Mouse (Mus musculus) heart, postnatal 4 days (tissue): ENCODE results near the gene Itpkb. TPM values are rescaled to one million over a fixed set of nuclear protein-coding genes. Genes with fewer than 3 reads are reported as not detected.
"Not testable (repeated sequence)": the region's sequence is repeated elsewhere in the genome, so short reads cannot be mapped to it uniquely, and the experiment has no call there.

Experiments used
- DNase-seq: peaks from one replicate; pipeline ENCODE4 v3.0.0; 2021
- total RNA-seq, 2 experiments: library from RNA; stranded (reverse); gene quantifications; 2 replicates each; pipeline ENCODE4 v1.2.3; 2021

The Itpkb gene
- total RNA-seq, 2 experiments from 2014 or later, result 62.2 to 67.2 TPM

GRCm38 (mm10) chr1:180370858-180371652, 40.8 kb downstream of the Itpkb start:
- no peak for DNase-seq

GRCm38 (mm10) chr1:180372258-180372657, 42.0 kb downstream of the Itpkb start:
- DNase-seq, result not testable (repeated sequence)

GRCm38 (mm10) chr1:180376598-180376997, 46.3 kb downstream of the Itpkb start:
- DNase-seq, result no peak

- DNase-seq, result no peak
These were observed 49.3 kb downstream of the Itpkb start for GRCm38 (mm10) chr1:180379559-180379958.

GRCm38 (mm10) chr1:180382358-180382757, 52.1 kb downstream of the Itpkb start:
- peak; percentile 51 for DNase-seq

GRCm38 (mm10) chr1:180383884-180384283, 53.6 kb downstream of the Itpkb start:
- no peak for DNase-seq

- DNase-seq, result no peak
These were observed 54.2 kb downstream of the Itpkb start for GRCm38 (mm10) chr1:180384486-180384885.

GRCm38 (mm10) chr1:180385308-180385707, 55.0 kb downstream of the Itpkb start:
- DNase-seq, result no peak

GRCm38 (mm10) chr1:180386951-180387749, 56.9 kb downstream of the Itpkb start:
- peak; percentile 99 for DNase-seq

- DNase-seq, result no peak
These were observed 57.6 kb downstream of the Itpkb start for GRCm38 (mm10) chr1:180387750-180388480.

- no peak for DNase-seq
These were observed 58.2 kb downstream of the Itpkb start for GRCm38 (mm10) chr1:180388481-180388880.

GRCm38 (mm10) chr1:180389213-180389760, 59.0 kb downstream of the Itpkb start:
- DNase-seq, result not testable (repeated sequence)

GRCm38 (mm10) chr1:180390321-180390731, 60.0 kb downstream of the Itpkb start:
- DNase-seq, result peak; percentile 48

GRCm38 (mm10) chr1:180390746-180391574, 60.7 kb downstream of the Itpkb start:
- no peak for DNase-seq

- DNase-seq, result no peak
These were observed 61.3 kb downstream of the Itpkb start for GRCm38 (mm10) chr1:180391575-180391945.

GRCm38 (mm10) chr1:180392137-180392798, 62.0 kb downstream of the Itpkb start:
- DNase-seq, result no peak

- no peak for DNase-seq
These were observed 62.9 kb downstream of the Itpkb start for GRCm38 (mm10) chr1:180393017-180393797.

GRCm38 (mm10) chr1:180393873-180394272, 63.6 kb downstream of the Itpkb start:
- DNase-seq, result peak; percentile 55

- DNase-seq, result no peak
These were observed 67.4 kb downstream of the Itpkb start for GRCm38 (mm10) chr1:180397734-180398133.

- DNase-seq, result no peak
These were observed 68.2 kb downstream of the Itpkb start for GRCm38 (mm10) chr1:180398446-180398845.
